Mouse (Mus musculus) 3134 (cell line): Measurements from ENCODE around the gene Zfx.

Experiments
- DNase-seq: peaks from one replicate; pipeline ENCODE4 v3.0.0-alpha.2; 2011; ENCODE audit warnings: low spot score; ENCODE audit not compliant: insufficient read length; ENCODE audit errors: extremely low read depth

Gene Zfx

GRCm38 (mm10) chrX:94123059-94123839 is at the start of gene Zfx:
Gene Zfx (minus strand): TSS chrX:94123702.
- DNase-seq = peak; percentile 79

GRCm38 (mm10) chrX:94169348-94169747 is 45.8 kb upstream of the Zfx start:
- peak; percentile 74 for DNase-seq

- peak; percentile 45 for DNase-seq
Observed at GRCm38 (mm10) chrX:94152251-94152830, 28.8 kb upstream of the Zfx start.

DNA sequence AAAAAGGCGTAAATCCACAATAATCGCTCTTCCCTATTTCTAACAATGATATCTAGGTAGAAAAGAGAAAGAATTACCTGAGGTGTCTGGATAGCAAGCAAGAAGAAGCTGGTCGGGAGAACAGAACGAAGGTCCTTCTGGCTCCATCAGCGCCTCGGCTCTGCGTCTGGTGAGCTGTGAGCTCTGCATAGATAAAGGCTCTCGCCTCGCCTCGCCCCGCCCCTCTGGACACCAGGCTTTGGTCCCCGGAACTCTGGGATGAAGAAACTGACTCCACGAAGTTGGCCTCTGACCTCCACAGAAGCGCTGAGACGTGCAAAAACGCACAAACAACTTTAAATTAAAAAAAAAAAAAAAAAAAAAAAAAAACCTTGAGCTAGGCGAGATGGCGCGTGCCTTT is 27.0 kb upstream of the Zfx start:
- no peak for DNase-seq

DNA sequence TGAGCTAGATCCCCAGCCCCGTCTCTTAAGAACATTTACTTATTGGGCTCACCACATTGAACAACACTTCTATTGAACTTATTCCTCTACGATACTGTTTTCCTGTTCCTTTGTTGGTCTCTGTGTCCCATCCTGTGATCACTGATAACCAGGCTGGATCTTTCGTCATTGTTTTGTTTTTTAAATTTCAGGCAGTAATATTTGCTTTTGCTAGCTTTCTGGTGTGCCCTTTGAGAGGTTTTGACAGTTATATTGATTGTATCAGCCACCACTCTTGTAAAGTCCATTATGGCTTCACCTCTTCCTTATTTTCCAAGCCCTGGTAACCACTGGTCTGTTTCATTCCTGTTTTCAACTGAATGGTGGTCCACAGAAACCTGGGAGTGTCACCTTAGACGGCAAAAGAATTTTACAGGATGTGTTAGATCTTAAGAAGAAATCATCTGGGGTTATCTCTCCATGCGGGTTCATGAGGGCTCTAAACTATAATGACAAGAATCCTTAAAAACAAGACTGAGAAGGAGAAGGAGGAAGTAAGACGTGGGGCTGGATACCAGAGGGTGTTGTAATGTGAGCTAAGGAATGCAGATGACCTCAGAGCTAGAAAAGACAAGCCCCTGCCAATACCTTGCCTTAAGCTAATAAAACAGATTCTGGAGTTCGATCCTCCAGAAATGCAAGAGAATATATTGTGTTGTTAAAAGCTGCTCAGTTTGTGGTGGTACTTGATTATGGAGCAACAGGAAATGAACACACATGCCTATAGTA is 18.7 kb upstream of the Zfx start:
- peak; percentile 16 for DNase-seq

DNA sequence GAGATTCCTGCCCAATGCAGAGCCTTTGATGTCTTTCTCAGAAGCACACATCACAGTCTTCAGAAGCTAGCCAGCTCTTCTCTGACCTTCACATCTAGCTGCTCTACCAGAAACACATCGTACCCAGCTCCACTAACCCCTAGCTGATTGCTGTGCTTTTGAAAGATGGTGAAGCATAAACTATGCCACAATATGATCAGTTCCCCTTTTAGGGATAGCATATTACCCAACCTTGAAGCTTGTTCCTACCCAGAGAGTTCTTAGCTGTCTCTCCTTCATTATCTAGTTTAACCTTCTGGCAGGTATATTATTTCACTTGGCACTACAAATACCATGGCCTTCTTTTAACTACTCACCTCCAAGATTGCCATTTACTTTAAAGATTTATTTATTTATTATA is 16.6 kb upstream of the Zfx start:
- no peak for DNase-seq

- no peak for DNase-seq
Observed at GRCm38 (mm10) chrX:94138256-94138655, 14.8 kb upstream of the Zfx start.

DNA sequence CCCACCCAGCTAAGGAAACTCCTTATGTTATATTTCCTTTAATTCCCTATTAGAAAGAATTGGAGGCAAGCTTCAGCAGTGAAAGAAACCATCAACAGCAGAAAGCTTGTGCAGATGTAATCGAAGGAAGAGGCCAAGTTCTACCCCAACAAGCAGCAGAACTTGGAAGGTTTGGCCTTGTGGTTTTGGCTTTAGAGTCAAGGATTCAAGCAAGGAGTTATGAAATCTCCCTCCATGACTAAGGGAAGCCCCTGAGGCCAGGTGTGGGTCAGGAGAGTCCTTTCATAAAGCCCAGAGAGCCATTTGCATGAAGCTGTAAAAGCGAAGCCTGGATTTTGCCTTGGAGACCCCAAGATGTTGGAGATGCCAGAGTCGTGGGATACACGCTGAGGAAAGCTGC is 11.6 kb upstream of the Zfx start:
- peak; percentile 26 for DNase-seq

GRCm38 (mm10) chrX:94133551-94133950 is 10.0 kb upstream of the Zfx start:
- no peak for DNase-seq

DNA sequence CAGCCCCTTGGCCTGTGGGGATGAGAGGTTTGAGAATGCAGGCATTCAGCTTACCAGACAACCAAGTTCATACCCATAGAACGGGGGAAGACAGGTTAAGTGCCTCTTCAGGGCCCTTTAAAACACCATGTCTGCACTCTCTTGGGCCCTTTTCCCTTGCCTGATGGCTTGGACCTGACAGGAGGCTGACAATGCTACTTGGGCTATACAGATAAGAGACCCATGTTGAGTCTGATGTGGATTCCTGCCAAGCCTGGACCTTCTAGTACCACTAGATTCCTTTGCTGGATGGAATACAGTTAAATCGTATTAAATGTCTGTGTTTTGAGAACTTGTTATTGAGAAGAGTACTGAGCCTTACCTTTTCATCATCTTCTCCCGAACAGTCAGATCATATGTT is 8.7 kb upstream of the Zfx start:
- DNase-seq = no peak

DNA sequence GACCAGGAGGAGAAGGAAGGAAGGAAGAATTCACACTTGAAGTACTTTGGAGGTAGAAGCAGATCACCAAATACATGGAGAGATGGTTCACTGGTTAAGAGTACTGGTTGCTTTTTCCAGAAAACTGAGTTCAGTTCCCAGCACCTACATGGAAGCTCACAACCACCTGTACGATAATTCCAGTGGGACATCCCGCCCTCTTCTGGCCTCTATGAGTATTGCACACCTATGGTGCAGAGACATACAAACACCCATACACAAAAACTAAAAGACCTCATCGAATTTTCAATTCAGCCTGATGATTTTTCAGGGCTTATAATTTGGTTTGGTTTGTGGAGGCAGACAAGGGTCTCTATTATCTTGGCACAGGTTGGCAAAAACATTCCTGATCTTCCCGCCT is 6.2 kb upstream of the Zfx start:
- no peak for DNase-seq

- DNase-seq = no peak
Observed at GRCm38 (mm10) chrX:94125950-94126349, 2.4 kb upstream of the Zfx start.

DNA sequence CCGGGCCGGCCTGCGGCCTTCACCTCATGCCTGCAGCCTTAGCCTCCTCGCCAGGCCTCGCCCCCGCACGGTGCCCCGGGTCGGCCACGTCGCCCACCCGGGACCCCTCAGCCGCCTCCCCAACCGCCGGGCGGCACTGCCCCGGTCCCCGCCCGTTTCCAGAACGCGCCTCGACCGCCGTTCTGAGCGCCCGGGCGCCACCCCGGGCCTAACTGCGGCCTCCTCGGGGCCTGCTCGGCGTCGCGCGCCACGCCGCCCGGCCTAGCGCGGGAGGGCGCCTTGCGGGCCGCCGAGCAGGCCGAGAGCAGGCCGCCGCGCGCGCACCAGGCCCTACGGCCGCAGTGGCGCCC is 818 bp downstream of the Zfx start:
- no peak for DNase-seq

DNA sequence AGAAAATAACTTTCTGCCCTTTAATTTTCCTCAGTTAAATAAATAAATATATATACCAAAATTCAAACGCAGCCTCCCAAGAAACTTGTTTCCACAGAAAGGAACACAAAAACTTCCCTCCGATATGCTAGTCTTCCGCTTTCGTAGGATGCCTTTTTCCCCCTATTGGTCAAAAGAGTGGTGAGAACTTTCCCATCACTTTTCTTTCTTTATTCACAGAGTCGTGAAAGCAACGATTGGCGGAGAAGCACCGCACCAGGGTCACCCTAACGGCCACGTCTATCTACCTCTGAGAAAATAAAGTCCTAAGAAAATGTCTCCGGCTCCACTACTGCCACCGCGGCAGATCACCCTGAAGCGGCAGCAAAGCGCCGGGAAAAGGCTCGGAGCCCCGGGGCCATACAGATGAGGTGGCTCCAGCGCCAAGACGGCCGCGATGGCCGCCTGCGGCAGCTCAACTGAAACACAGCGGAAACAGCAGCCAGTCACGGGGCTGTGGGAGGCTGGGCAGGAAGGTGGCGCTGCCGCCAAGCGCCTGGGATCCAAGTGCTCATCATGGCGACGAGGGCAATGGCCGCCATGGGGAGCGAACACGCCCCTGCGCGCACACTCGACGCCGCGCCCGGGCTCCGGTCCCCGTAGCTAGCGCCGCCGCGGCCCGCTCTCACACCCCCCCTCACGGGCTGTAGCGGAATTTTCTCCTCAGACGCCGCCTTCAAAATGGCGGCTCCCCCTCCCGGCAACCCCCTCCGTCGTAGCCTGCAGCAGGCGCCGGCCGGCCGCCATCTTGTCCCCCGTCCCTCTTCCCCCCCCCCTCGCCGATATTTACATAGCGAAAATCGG is 1.4 kb downstream of the Zfx start:
- peak; percentile 91 for DNase-seq

- peak; percentile 14 for DNase-seq
Observed at GRCm38 (mm10) chrX:94121161-94121856, 2.2 kb downstream of the Zfx start.

- DNase-seq = no peak
Observed at GRCm38 (mm10) chrX:94118350-94118749, 5.2 kb downstream of the Zfx start.

DNA sequence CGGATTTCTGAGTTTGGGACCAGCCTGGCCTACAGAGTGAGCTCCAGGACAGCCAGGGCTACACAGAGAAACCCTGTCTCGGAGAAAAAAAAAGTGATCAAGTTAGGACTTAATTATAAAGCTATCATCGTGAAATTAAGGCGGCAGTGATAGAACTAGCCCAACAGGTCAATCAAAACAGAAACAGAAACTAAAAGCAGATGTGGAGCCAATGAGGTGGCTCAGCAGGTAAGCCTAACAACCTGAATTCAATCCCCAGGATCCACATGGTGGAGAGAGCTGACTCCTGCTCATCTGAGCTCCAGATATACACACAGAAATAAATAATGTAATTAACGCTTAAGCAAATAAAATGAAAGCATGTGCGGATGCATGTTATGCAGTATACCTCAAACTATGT is 7.6 kb downstream of the Zfx start:
- no peak for DNase-seq

- no peak for DNase-seq
Observed at GRCm38 (mm10) chrX:94105964-94106363, 17.5 kb downstream of the Zfx start.

GRCm38 (mm10) chrX:94102938-94103337 is 20.6 kb downstream of the Zfx start:
- no peak for DNase-seq

GRCm38 (mm10) chrX:94100561-94100960 is 22.9 kb downstream of the Zfx start:
- DNase-seq = no peak
